Comparison of ENCODE assay signal across 7 mouse cellular contexts in the genomic region with DNA sequence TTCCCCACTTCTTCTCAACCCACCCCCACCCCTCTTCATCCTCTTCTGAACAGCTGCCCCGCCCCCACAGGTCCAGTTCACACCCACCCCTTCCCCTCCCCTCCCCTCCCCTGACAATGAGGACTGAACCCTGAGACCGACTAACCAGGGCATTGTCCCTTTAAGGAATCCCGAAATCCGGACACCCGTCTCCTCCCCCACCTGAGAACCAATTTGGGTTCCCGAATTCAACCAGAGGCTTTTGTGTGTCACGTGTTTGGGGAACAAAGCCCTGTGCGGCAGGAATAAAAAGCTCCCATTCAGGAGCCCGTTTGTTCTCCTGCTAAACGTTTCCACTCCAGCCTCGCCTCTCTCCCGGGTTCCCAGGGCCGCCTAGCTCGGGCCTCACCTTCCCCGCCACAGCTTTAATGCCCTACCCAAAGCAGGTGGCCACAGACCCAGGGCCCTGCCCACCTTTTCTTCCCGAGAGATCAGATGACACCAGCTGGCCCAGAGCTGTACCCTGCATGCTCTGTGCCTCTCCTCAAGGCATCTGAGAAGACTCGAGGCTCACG. TPM values are rescaled to one million over a fixed set of nuclear protein-coding genes. Genes with fewer than 3 reads are reported as not detected.
DNase-seq lines count a peak whose midpoint lies in the region; ATAC-seq and TF ChIP-seq lines count a peak whose summit lies in the region.

No protein-coding gene starts in this region.

- peak overlapping the region; percentile 67 for H3K9ac ChIP-seq in hindbrain, embryonic 13.5 days
- no peak overlapping the region for H3K9ac ChIP-seq in liver, embryonic 14.5 days (replicated peaks)

- peak overlapping the region; percentile 51 for H3K4me2 ChIP-seq in hindbrain, embryonic 13.5 days
- H3K4me2 ChIP-seq in liver, embryonic 14.5 days (ENCODE audit: low read depth) = 0 out of 2 replicates have a peak overlapping the region, but pooled peaks have one; percentile 13

- no peaks in the 10 kb centered on the region for H3K27me3 ChIP-seq in hindbrain, embryonic 13.5 days
- peaks cover 5% of the 10 kb centered on the region; the same call in 1 of the 2 replicates for H3K27me3 ChIP-seq in liver, embryonic 14.5 days (ENCODE audit: control insufficient read depth, insufficient read depth, low read length)

- no peak for TF ChIP-seq EP300 in liver, embryonic 14.5 days (IDR thresholded peaks at IDR 0.05; ENCODE audit: low read depth)

- DNase-seq in lung, adult 2 months = peak; percentile 9
- DNase-seq in lung, postnatal 36 days = no peak
- peak; percentile 19 to 25 for DNase-seq in cerebellum, postnatal 36 days
- DNase-seq in liver, embryonic 14.5 days (ENCODE audit: low read depth in 3 of 3, low spot score in 3 of 3) = no peak
- DNase-seq in right cerebral cortex, postnatal 4 days = peak; percentile 44
- DNase-seq in gastrocnemius, postnatal 10 days = no peak

- no peak for TF ChIP-seq POLR2A in lung, adult 2 months (IDR thresholded peaks at IDR 0.05; ENCODE audit: borderline replicate concordance, extremely low read depth, low read depth, low read length)

- H3K36me3 ChIP-seq in hindbrain, embryonic 13.5 days = no peaks in the 10 kb centered on the region
- H3K36me3 ChIP-seq in liver, embryonic 14.5 days (replicated peaks; ENCODE audit: control insufficient read depth, insufficient read depth, low read depth) = no peaks in the 10 kb centered on the region

- peak overlapping the region; percentile 90 for H3K27ac ChIP-seq in hindbrain, embryonic 13.5 days
- H3K27ac ChIP-seq in liver, embryonic 14.5 days = no peak overlapping the region

- peak; percentile 45 for ATAC-seq in hindbrain, embryonic 13.5 days (ENCODE audit: low FRiP score)
- ATAC-seq in liver, embryonic 14.5 days (ENCODE audit: insufficient read depth) = no peak

- TF ChIP-seq CTCF in lung, adult 2 months (IDR thresholded peaks at IDR 0.05; ENCODE audit: insufficient read depth, low read length) = no peak
- TF ChIP-seq CTCF in liver, embryonic 14.5 days (IDR thresholded peaks at IDR 0.05; ENCODE audit: low read depth) = no peak

- no peaks in the 10 kb centered on the region for H3K9me3 ChIP-seq in hindbrain, embryonic 13.5 days
- H3K9me3 ChIP-seq in liver, embryonic 14.5 days (ENCODE audit: control insufficient read depth, low read length) = no peaks in the 10 kb centered on the region

- no peak overlapping the region for H3K4me3 ChIP-seq in lung, adult 2 months (replicated peaks; ENCODE audit: extremely low read depth, low read depth, low read length)
- peak overlapping the region; percentile 17 for H3K4me3 ChIP-seq in hindbrain, embryonic 13.5 days
- no peak overlapping the region for H3K4me3 ChIP-seq in liver, embryonic 14.5 days (ENCODE audit: insufficient read depth in 1 of 2, low read depth in 2 of 2, low read length in 2 of 2)

- 7% methylated on average over 17 of the region's 18 CpGs for WGBS in lung, adult 2 months
- WGBS in hindbrain, embryonic 13.5 days = under 1% methylated on average over 18 of the region's 18 CpGs
- 5% methylated on average over 18 of the region's 18 CpGs for WGBS in liver, embryonic 14.5 days (ENCODE audit: insufficient replicate concordance)

- H3K4me1 ChIP-seq in lung, adult 2 months (ENCODE audit: control insufficient read depth, insufficient read depth, low read length) = no peaks in the 10 kb centered on the region
- H3K4me1 ChIP-seq in hindbrain, embryonic 13.5 days (replicated peaks) = peaks cover 26% of the 10 kb centered on the region
- H3K4me1 ChIP-seq in liver, embryonic 14.5 days (replicated peaks; ENCODE audit: control insufficient read depth in 2 of 2, insufficient read depth in 2 of 2, low read length in 1 of 2) = no peaks in the 10 kb centered on the region

RNA-seq across cellular contexts. Expression of a gene that starts 25.1 kb away (rescaled TPM):
- polyA plus RNA-seq in lung, adult 2 months (2012; rRNA removed) = 0.91 and 1.9 TPM in 2 replicates
- polyA plus RNA-seq in hindbrain, embryonic 13.5 days (2015; fragmentation: Nextera tagmentation; extraction: Ambion mirVana) = 71.8 and 76.9 TPM in 2 replicates
- 0.95 and 1.2 TPM in 2 replicates for polyA plus RNA-seq in liver, embryonic 14.5 days (2012; rRNA removed)
- 0.37 and 0.59 TPM in 2 replicates for polyA plus RNA-seq in liver, embryonic 14.5 days (2014; fragmentation: Nextera tagmentation; extraction: Ambion mirVana)
- total RNA-seq in gastrocnemius, postnatal 10 days (2021) = 1 to 10 TPM; 2.6 to 6.1 TPM

RNA-seq across cellular contexts. Expression of a gene that starts 55.5 kb away (rescaled TPM):
- polyA plus RNA-seq in lung, adult 2 months (2012; rRNA removed) = 2,050 and 2,118 TPM in 2 replicates
- polyA plus RNA-seq in hindbrain, embryonic 13.5 days (2015; fragmentation: Nextera tagmentation; extraction: Ambion mirVana) = 1,031 and 1,095 TPM in 2 replicates
- 747 and 780 TPM in 2 replicates for polyA plus RNA-seq in liver, embryonic 14.5 days (2012; rRNA removed)
- 731 and 761 TPM in 2 replicates for polyA plus RNA-seq in liver, embryonic 14.5 days (2014; fragmentation: Nextera tagmentation; extraction: Ambion mirVana)
- total RNA-seq in gastrocnemius, postnatal 10 days (2021) = 100 to 1,000 TPM; 164 to 166 TPM

Comparison
In these comparisons a context has a peak if more than half of its experiments do, and no peak if none do; other contexts are left out.
1. DNase-seq: peak in lung, adult 2 months (single experiment), cerebellum, postnatal 36 days (2 of 2) and right cerebral cortex, postnatal 4 days (single experiment); none in lung, postnatal 36 days (single experiment), liver, embryonic 14.5 days (0 of 3) and gastrocnemius, postnatal 10 days (single experiment).
2. RNA of a gene that starts 25.1 kb away (polyA plus RNA-seq): 71.8 to 76.9 TPM in hindbrain, embryonic 13.5 days; 0.91 to 1.9 TPM in lung, adult 2 months and 0.37 to 1.2 TPM in liver, embryonic 14.5 days; every median in the first group is over 10 times any median in the second.